32 mouse cellular contexts compared by ENCODE assay signal in the genomic region with DNA sequence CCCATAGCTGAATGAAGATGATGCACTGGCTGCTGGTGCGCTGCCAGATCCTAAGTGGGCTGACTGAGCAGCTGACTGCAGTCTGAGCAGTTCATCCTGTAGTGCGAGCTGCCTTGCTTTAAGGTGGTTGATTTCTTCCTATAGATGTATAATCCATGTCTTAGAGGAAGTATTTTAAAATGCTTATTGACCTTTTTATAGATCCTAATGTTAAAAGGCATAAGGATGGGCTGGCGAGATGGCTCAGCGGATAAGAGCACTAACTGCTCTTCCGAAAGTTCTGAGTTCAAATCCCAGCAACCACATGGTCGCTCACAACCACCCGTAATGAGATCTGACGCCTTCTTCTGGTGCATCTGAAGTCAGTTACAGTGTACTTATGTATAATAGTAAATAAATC.
"Had no signal": no experiment of that assay in that cellular context is flagged by ENCODE, and none has a peak within 500 bp of the region (broad histone marks: within the 10 kb centered on the region; RNA-seq: fewer than 3 reads in every experiment).

No protein-coding gene starts in this region.

- H3K4me2 ChIP-seq: heart, embryonic 12.5 days; heart, embryonic 13.5 days; heart, embryonic 15.5 days; hindbrain, embryonic 12.5 days; hindbrain, embryonic 13.5 days; hindbrain, embryonic 14.5 days; hindbrain, embryonic 15.5 days; intestine, embryonic 15.5 days; kidney, embryonic 15.5 days had no signal

- H3K27me3 ChIP-seq: heart, embryonic 12.5 days; heart, embryonic 13.5 days; heart, embryonic 15.5 days; hindbrain, embryonic 12.5 days; hindbrain, embryonic 13.5 days; hindbrain, embryonic 15.5 days; intestine, embryonic 15.5 days; kidney, embryonic 15.5 days had no signal

- H3K4me1 ChIP-seq: heart, embryonic 12.5 days; heart, embryonic 13.5 days; heart, embryonic 15.5 days; hindbrain, embryonic 10.5 days; hindbrain, embryonic 12.5 days; hindbrain, embryonic 13.5 days; hindbrain, embryonic 15.5 days; intestine, embryonic 15.5 days; kidney, embryonic 15.5 days had no signal

- H3K4me3 ChIP-seq: heart, embryonic 12.5 days; heart, embryonic 13.5 days; heart, embryonic 15.5 days; hindbrain, embryonic 10.5 days; hindbrain, embryonic 12.5 days; hindbrain, embryonic 13.5 days; hindbrain, embryonic 15.5 days; intestine, embryonic 15.5 days; kidney, embryonic 15.5 days; layer of hippocampus, adult 2 months; left cerebral cortex, adult 2 months had no signal

- H3K9me3 ChIP-seq: heart, embryonic 12.5 days; heart, embryonic 13.5 days; heart, embryonic 15.5 days; hindbrain, embryonic 10.5 days; hindbrain, embryonic 12.5 days; hindbrain, embryonic 13.5 days; hindbrain, embryonic 15.5 days; intestine, embryonic 15.5 days; kidney, embryonic 15.5 days had no signal

- DNase-seq: heart, postnatal 10 days; heart, postnatal 14 days; heart, postnatal 36 days; heart, postnatal 4 days; kidney, adult 11 months; kidney, adult 18-20 months; kidney, adult 2 months; kidney, adult 8-10 months; kidney, adult 9 months; kidney, postnatal 10 days; kidney, postnatal 14 days; kidney, postnatal 25 days; kidney, postnatal 36 days; kidney, postnatal 4 days; layer of hippocampus, adult 9-11 months; layer of hippocampus, postnatal 36 days had no signal

- H3K27ac ChIP-seq: heart, embryonic 13.5 days; heart, embryonic 15.5 days; hindbrain, embryonic 10.5 days; hindbrain, embryonic 12.5 days; hindbrain, embryonic 13.5 days; hindbrain, embryonic 14.5 days; hindbrain, embryonic 15.5 days; hindbrain, postnatal 0 days; intestine, embryonic 15.5 days; kidney, embryonic 15.5 days; kidney, postnatal 0 days; layer of hippocampus, adult 2 months; left cerebral cortex, adult 2 months had no signal

- ATAC-seq: hindbrain, embryonic 16.5 days; hindbrain, postnatal 0 days; inflammation-experienced regulatory T-cells, adult 6 months had no signal

- H3K9ac ChIP-seq: heart, embryonic 12.5 days; heart, embryonic 13.5 days; heart, embryonic 15.5 days; hindbrain, embryonic 12.5 days; hindbrain, embryonic 13.5 days; hindbrain, embryonic 14.5 days; hindbrain, embryonic 15.5 days; intestine, embryonic 15.5 days; kidney, embryonic 15.5 days had no signal
